In genomic region chr9:69439805-69440357, GRCm38 (mm10) we compare ENCODE assay signal across 10 mouse cellular contexts. TPM values are rescaled to one million over a fixed set of nuclear protein-coding genes. Genes with fewer than 3 reads are reported as not detected.
A peak's percentile ranks its signal among the peaks of the same experiment; 100 is the strongest.
DNase-seq lines count a peak whose midpoint lies in the region; ATAC-seq and TF ChIP-seq lines count a peak whose summit lies in the region.
"Had no signal": no experiment of that assay in that cellular context is flagged by ENCODE, and none has a peak within 500 bp of the region (broad histone marks: within the 10 kb centered on the region; RNA-seq: fewer than 3 reads in every experiment).

No protein-coding gene starts in this region.

- no peak overlapping the region for H3K9ac ChIP-seq in kidney, embryonic 15.5 days
- no peak overlapping the region for H3K9ac ChIP-seq in forebrain, postnatal 0 days
- H3K9ac ChIP-seq: hindbrain, embryonic 15.5 days had no signal

- no peak for TF ChIP-seq CTCF in forebrain, postnatal 0 days (IDR thresholded peaks at IDR 0.05; ENCODE audit: low read depth)

- H3K4me3 ChIP-seq in heart, embryonic 10.5 days = no peak overlapping the region
- H3K4me3 ChIP-seq in kidney, embryonic 15.5 days (replicated peaks) = no peak overlapping the region
- no peak overlapping the region for H3K4me3 ChIP-seq in forebrain, postnatal 0 days (ENCODE audit: low read depth, low read length)
- H3K4me3 ChIP-seq: hindbrain, embryonic 15.5 days had no signal

- no peaks in the 10 kb centered on the region for H3K9me3 ChIP-seq in heart, embryonic 10.5 days
- H3K9me3 ChIP-seq in kidney, embryonic 15.5 days (replicated peaks) = no peaks in the 10 kb centered on the region
- H3K9me3 ChIP-seq in forebrain, postnatal 0 days (ENCODE audit: low read length) = no peaks in the 10 kb centered on the region
- H3K9me3 ChIP-seq: G1E; hindbrain, embryonic 15.5 days had no signal

- no peaks in the 10 kb centered on the region for H3K27me3 ChIP-seq in heart, embryonic 10.5 days (ENCODE audit: insufficient read depth, poor library complexity, severe bottlenecking)
- H3K27me3 ChIP-seq in kidney, embryonic 15.5 days = no peaks in the 10 kb centered on the region
- no peaks in the 10 kb centered on the region for H3K27me3 ChIP-seq in forebrain, postnatal 0 days (ENCODE audit: insufficient read depth, low read length)
- H3K27me3 ChIP-seq: hindbrain, embryonic 15.5 days had no signal

- DNase-seq in heart, adult 9 months (ENCODE audit: low spot score in 2 of 2) = peak; percentile 29 to 39
- DNase-seq in heart, embryonic 10.5 days (ENCODE audit: low spot score) = no peak
- peak; percentile 49 for DNase-seq in embryo, embryonic 10.5 days (ENCODE audit: low spot score)
- no peak for DNase-seq in retina, postnatal 1 day
- DNase-seq in right cerebral cortex, postnatal 14 days = no peak
- DNase-seq in forebrain, postnatal 0 days = no peak

- no peak overlapping the region for H3K27ac ChIP-seq in heart, embryonic 10.5 days
- H3K27ac ChIP-seq in kidney, embryonic 15.5 days = peak overlapping the region; percentile 83
- no peak overlapping the region for H3K27ac ChIP-seq in forebrain, postnatal 0 days (ENCODE audit: low read depth, low read length)
- H3K27ac ChIP-seq: hindbrain, embryonic 15.5 days had no signal

- H3K36me3 ChIP-seq in heart, embryonic 10.5 days = no peaks in the 10 kb centered on the region
- H3K36me3 ChIP-seq in kidney, embryonic 15.5 days = no peaks in the 10 kb centered on the region
- H3K36me3 ChIP-seq in forebrain, postnatal 0 days (ENCODE audit: insufficient read depth) = no peaks in the 10 kb centered on the region
- H3K36me3 ChIP-seq: hindbrain, embryonic 15.5 days had no signal

- H3K4me2 ChIP-seq in kidney, embryonic 15.5 days = peak overlapping the region; percentile 8
- no peak overlapping the region for H3K4me2 ChIP-seq in forebrain, postnatal 0 days (ENCODE audit: low read depth)
- H3K4me2 ChIP-seq: hindbrain, embryonic 15.5 days had no signal

- 29% methylated on average over 7 of the region's 7 CpGs for WGBS in heart, embryonic 10.5 days
- 13% methylated on average over 7 of the region's 7 CpGs for WGBS in kidney, embryonic 15.5 days
- WGBS in forebrain, postnatal 0 days = 35% methylated on average over 7 of the region's 7 CpGs

- ATAC-seq in kidney, embryonic 15.5 days (replicated peaks; ENCODE audit: low FRiP score) = peak; percentile 81
- ATAC-seq in megakaryocyte, adult 5-6 weeks (ENCODE audit: poor library complexity, severe bottlenecking) = peak; percentile 84
- no peak for ATAC-seq in forebrain, postnatal 0 days

- H3K4me1 ChIP-seq in heart, embryonic 10.5 days = peaks cover 14% of the 10 kb centered on the region
- peaks cover 53% of the 10 kb centered on the region for H3K4me1 ChIP-seq in kidney, embryonic 15.5 days
- no peaks in the 10 kb centered on the region for H3K4me1 ChIP-seq in forebrain, postnatal 0 days (ENCODE audit: insufficient read depth)
- H3K4me1 ChIP-seq: hindbrain, embryonic 15.5 days had no signal

RNA-seq across cellular contexts. Expression of gene Anxa2, which starts 13.5 kb away (rescaled TPM):
- 349 and 412 TPM in 2 replicates for polyA plus RNA-seq in heart, embryonic 10.5 days (2016; fragmentation: Nextera tagmentation; extraction: Ambion mirVana)
- polyA plus RNA-seq in kidney, embryonic 15.5 days (2015; fragmentation: Nextera tagmentation; extraction: Ambion mirVana) = 567 and 614 TPM in 2 replicates
- total RNA-seq in megakaryocyte, adult 5-6 weeks (2015) = 1,047 and 1,062 TPM in 2 replicates
- 654 and 695 TPM in 2 replicates for total RNA-seq in megakaryocyte, adult 5-6 weeks (2017)
- 49.2 and 68.4 TPM in 2 replicates for total RNA-seq in forebrain, postnatal 0 days (2014; rRNA removed)
- polyA plus RNA-seq in forebrain, postnatal 0 days (2015; fragmentation: Nextera tagmentation; extraction: Ambion mirVana) = 62.8 and 66.3 TPM in 2 replicates

RNA-seq across cellular contexts. Expression of gene Ice2, which starts 42.2 kb away (rescaled TPM):
- 13.0 and 17.0 TPM in 2 replicates for polyA plus RNA-seq in heart, embryonic 10.5 days (2016; fragmentation: Nextera tagmentation; extraction: Ambion mirVana)
- 21.3 and 23.4 TPM in 2 replicates for polyA plus RNA-seq in kidney, embryonic 15.5 days (2015; fragmentation: Nextera tagmentation; extraction: Ambion mirVana)
- total RNA-seq in megakaryocyte, adult 5-6 weeks (2015) = 6.7 and 9.4 TPM in 2 replicates
- total RNA-seq in megakaryocyte, adult 5-6 weeks (2017) = 8.9 and 9.4 TPM in 2 replicates
- total RNA-seq in forebrain, postnatal 0 days (2014; rRNA removed) = 9.8 and 12.9 TPM in 2 replicates
- 5.6 and 7.0 TPM in 2 replicates for polyA plus RNA-seq in forebrain, postnatal 0 days (2015; fragmentation: Nextera tagmentation; extraction: Ambion mirVana)

Comparison
In these comparisons a context has a peak if more than half of its experiments do, and no peak if none do; other contexts are left out.
1. DNase-seq: peak in heart, adult 9 months (2 of 2) and embryo, embryonic 10.5 days (single experiment); none in heart, embryonic 10.5 days (single experiment), retina, postnatal 1 day (single experiment), right cerebral cortex, postnatal 14 days (single experiment) and forebrain, postnatal 0 days (single experiment).